Mouse (Mus musculus) spleen, adult 2 months (tissue): Measurements from ENCODE around the gene Spns1. TPM values are rescaled to one million over a fixed set of nuclear protein-coding genes. Genes with fewer than 3 reads are reported as not detected.
A peak's percentile ranks its signal among the peaks of the same experiment; 100 is the strongest.

ENCODE experiments used
- DNase-seq, 2 experiments: peaks; one replicate each; pipeline versions ENCODE4 v3.0.0 to v3.0.0-alpha.2; 2012 to 2021; ENCODE audit warnings: low spot score in 2 of 2, low read depth in 1 of 2
- H3K27ac ChIP-seq: fragments of 200-500 bp; 2 replicates; pipeline ENCODE4 v1.5.1; 2012; ENCODE audit warnings: low read length, inconsistent platforms; ENCODE audit not compliant: insufficient read depth
- H3K27me3 ChIP-seq: fragments of 200-500 bp; 2 replicates; pipeline ENCODE4 v1.6.1; 2012; ENCODE audit warnings: mild to moderate bottlenecking, moderate library complexity, low read length, inconsistent platforms; ENCODE audit not compliant: control insufficient read depth, insufficient read depth
- H3K36me3 ChIP-seq: fragments of 200-500 bp; 2 replicates; pipeline ENCODE4 v1.6.1; 2012; ENCODE audit warnings: mild to moderate bottlenecking, low read length, inconsistent platforms; ENCODE audit not compliant: control insufficient read depth, insufficient read depth
- H3K4me1 ChIP-seq: fragments of 200-500 bp; 2 replicates; pipeline ENCODE4 v1.6.1; 2011; ENCODE audit warnings: inconsistent platforms; ENCODE audit not compliant: control insufficient read depth, insufficient read depth, insufficient read length
- H3K4me3 ChIP-seq: fragments of 200-500 bp; 2 replicates; pipeline ENCODE4 v1.5.1; 2011; ENCODE audit warnings: mild to moderate bottlenecking, inconsistent platforms; ENCODE audit not compliant: insufficient read depth, insufficient read length; ENCODE audit errors: extremely low read depth
- CTCF ChIP-seq: fragments of 200-500 bp; IDR thresholded peaks from 2 replicates; pipeline ENCODE4 v1.5.1; 2011; ENCODE audit warnings: mild to moderate bottlenecking, inconsistent platforms; ENCODE audit not compliant: insufficient read depth, insufficient read length, insufficient replicate concordance; ENCODE audit errors: extremely low read depth
- POLR2A ChIP-seq: fragments of 200-500 bp; IDR thresholded peaks from 2 replicates; pipeline ENCODE4 v1.6.1; 2011; ENCODE audit warnings: low read depth, low read length, inconsistent platforms
- WGBS: fragments of 180-500 bp; shearing (Covaris S2); methylation state at CpG from one replicate; pipeline ENCODE4 v1.1.7; 2018; 5-methylcytosine and 5-hydroxymethylcytosine counted together
- polyA plus RNA-seq: library from polyadenylated mRNA; depleted of rRNA; stranded (reverse); fragments of >200 nt; gene quantifications from 2 replicates; pipeline ENCODE4 v1.2.3, GENCODE M21; 2012

Spns1 gene
- polyA plus RNA-seq, 1 experiment = 115 TPM

GRCm38 (mm10) chr7:126359049-126359448 lies 18.2 kb downstream of the Spns1 start:
- TF ChIP-seq CTCF (no peak), POLR2A (no peak)
- no peaks in the 10 kb centered on the region; the same call in 1 of the 2 replicates for H3K4me1 ChIP-seq
- 91% methylated on average over 13 of the region's 13 CpGs for whole genome bisulfite sequencing
- H3K27ac ChIP-seq = no peak overlapping the region
- no peaks in the 10 kb centered on the region for H3K27me3 ChIP-seq
- DNase-seq = no peak
- no peak overlapping the region for H3K4me3 ChIP-seq
- H3K36me3 ChIP-seq = no peaks in the 10 kb centered on the region; the same call in 1 of the 2 replicates

GRCm38 (mm10) chr7:126358413-126358812 lies 18.8 kb downstream of the Spns1 start:
- 81% methylated on average over 9 of the region's 9 CpGs for WGBS
- Histone ChIP-seq H3K36me3 (no peaks in the 10 kb centered on the region), H3K27me3 (no peaks in the 10 kb centered on the region), H3K4me1 (no peaks in the 10 kb centered on the region; the same call in 1 of the 2 replicates), H3K27ac (no peak overlapping the region), H3K4me3 (no peak overlapping the region)
- no peak for TF ChIP-seq POLR2A
- no peak for TF ChIP-seq CTCF
- no peak for DNase-seq

DNA sequence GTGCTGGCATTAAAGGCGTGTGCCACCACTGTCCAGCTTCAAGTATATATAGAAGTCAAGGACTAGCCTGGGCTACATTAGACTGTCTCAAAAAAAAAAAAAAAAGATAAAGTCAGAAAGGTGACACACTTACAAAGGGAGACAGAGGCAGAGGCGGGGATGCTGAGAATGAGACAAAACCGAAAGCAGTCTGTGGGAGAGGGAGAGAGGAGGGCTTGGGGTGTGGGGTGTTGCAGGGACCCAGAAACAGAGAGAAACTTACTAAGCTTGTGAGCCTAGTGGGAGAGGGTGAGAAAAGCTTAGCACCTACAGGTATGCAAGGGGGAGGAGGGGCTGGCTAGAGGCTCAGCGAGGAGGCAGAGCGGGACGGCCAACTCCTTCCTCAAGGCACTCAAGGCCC lies 19.4 kb downstream of the Spns1 start:
- peaks cover 2% of the 10 kb centered on the region; the same call in 1 of the 2 replicates for H3K4me1 ChIP-seq
- no peak overlapping the region for H3K4me3 ChIP-seq
- WGBS = 65% methylated on average over 6 of the region's 6 CpGs
- H3K27ac ChIP-seq = 0 out of 2 replicates have a peak overlapping the region, but pooled peaks have one; percentile 8
- TF ChIP-seq CTCF (no peak), POLR2A (no peak)
- no peaks in the 10 kb centered on the region for H3K36me3 ChIP-seq
- no peaks in the 10 kb centered on the region for H3K27me3 ChIP-seq
- DNase-seq = no peak

DNA sequence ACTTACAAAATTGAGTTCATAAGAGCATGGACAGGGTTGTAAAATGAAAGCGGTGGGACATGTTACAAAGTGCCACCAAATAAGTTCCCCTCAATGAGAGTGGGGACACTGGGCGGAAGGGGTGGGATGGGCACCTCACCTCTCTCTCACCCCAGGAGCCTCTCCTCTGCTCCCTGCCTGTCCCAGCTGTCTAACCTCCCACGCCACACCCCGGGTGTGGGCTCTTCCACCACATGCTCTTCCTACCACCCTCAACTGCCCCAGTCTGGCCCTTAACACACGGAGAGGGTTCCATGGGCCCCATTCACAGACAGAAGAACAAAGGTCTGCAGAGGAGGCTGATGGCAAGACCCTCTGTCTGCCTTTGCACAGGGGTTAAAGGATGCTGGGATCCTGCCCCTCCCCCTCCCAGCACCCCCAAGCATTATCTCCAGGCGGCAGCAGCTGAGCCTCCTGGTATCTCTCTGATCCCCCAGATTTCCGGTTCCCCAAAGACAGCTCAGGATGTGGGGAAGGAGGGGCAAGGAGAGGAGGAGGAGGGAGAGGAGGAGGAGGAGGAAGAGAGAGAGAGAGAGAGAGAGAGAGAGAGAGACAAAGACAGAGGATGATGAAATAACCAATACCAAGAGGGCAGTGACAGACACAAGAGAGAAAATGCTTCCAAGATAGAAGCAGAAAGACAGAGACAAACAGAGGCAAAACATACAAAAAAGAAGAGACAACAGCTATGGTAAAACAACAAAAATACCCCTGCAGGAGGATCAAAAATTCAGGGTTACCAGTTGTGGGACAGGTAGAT lies 20.3 kb downstream of the Spns1 start:
- Histone ChIP-seq H3K4me1 (peaks cover 2% of the 10 kb centered on the region; the same call in 1 of the 2 replicates), H3K36me3 (no peaks in the 10 kb centered on the region), H3K27me3 (no peaks in the 10 kb centered on the region), H3K27ac (no peak overlapping the region), H3K4me3 (no peak overlapping the region)
- WGBS = 22% methylated on average over 7 of the region's 7 CpGs
- TF ChIP-seq POLR2A (no peak), CTCF (no peak)
- no peak for DNase-seq

DNA sequence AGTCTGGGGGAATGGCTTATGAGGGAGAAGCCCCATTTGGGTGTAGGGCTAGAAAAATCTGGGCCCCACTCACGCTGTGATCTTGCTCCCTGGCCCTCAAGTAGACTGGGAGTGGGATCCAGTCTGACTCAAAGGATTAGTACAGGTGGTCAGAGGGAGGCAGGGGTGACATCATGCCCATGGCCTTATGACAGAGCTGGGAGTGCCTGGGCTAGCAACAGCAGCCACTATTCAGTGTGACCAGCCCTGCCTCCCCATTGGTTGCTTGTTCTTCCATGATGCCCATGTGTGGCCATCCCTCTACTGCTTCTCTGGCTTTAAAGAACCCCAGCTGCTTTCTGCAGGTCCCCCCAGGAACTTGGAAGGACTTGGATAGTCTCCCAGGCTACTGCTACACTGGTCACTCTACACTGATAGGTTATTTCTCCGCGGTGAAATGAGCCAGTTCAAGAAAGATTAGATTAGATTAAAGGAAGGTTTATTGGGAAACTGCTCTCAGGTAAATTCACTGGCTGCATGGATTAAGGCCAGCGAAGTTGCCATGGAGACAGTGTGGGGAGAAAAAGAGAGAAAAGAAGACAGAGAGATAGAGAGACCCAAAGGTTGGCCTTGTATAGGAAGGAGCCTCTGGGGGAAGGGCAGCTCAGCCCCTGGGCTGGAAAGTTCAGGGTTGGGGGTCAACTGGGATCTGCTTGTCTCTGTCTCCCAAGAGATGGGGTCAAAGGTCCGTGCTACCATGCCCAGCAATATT lies 21.2 kb downstream of the Spns1 start:
- 79% methylated on average over 5 of the region's 5 CpGs for WGBS
- Histone ChIP-seq H3K27ac (no peak overlapping the region), H3K4me1 (peaks cover 2% of the 10 kb centered on the region; the same call in 1 of the 2 replicates), H3K36me3 (no peaks in the 10 kb centered on the region), H3K4me3 (no peak overlapping the region), H3K27me3 (no peaks in the 10 kb centered on the region)
- no peak for TF ChIP-seq POLR2A
- no peak for TF ChIP-seq CTCF
- DNase-seq = no peak

DNA sequence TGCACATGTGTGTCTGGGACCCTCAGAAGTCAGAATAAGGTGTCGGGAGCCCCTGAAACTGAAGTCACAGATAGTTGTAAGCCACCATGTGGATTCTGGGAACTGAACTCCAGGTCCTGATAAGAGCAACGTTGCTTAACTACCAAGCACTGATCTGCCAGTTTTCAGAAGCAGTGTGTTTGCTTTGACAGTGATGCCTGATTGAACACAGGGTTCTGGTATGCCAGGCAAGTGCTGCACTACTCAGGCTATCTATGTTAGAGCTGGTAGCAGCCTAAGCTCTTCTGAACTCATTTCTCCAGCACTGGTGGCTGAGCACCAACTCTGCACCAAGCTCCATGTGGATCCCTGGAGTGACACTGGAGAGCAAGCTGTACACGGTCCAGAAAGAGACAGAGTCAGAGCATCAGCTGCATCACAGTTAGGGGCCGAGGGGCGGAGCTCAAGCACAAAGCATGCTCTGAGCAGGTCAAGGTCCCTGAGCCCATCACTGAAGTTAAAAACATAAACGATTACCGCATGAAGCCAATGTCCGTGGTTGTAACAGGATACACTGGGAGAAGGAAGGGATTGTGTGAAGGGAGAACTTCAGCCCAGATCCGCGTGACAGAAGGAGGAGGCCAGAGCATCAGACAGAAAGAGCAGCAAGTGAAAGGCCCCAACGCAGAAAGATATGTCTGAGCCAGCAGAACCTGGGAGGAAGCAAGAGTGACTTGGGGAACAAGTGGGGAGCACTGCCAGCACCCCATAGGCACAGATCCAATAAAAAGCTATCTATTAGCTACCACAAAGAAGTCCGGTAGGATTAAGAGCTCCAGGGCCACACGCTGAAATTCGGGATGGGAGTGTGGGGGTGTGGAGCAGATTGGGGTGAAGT lies 22.3 kb downstream of the Spns1 start:
- Histone ChIP-seq H3K4me1 (peaks cover 2% of the 10 kb centered on the region; the same call in 1 of the 2 replicates), H3K27ac (no peak overlapping the region), H3K27me3 (no peaks in the 10 kb centered on the region), H3K36me3 (no peaks in the 10 kb centered on the region), H3K4me3 (no peak overlapping the region)
- TF ChIP-seq CTCF (no peak), POLR2A (no peak)
- WGBS = 75% methylated on average over 14 of the region's 14 CpGs
- DNase-seq = no peak
